Mouse (Mus musculus): ENCODE measurements at regions not wholly inside any gene's neighbourhood (a gene's known extent, or its start where the extent isn't known, plus 50 kb on each side); places are given as distances from the start of the nearest gene placed in this dataset.

- peak; percentile 44 for ATAC-seq (replicated peaks; ENCODE audit: poor library complexity)
These were observed 174.4 kb upstream of the Klf12 start for GRCm38 (mm10) chr14:100458727-100459447.

GRCm38 (mm10) chr14:100457870-100458726, 173.6 kb upstream of the Klf12 start:
- ATAC-seq (replicated peaks; ENCODE audit: poor library complexity) = no peak

GRCm38 (mm10) chr14:100446130-100446529, 161.7 kb upstream of the Klf12 start:
- no peak for ATAC-seq (replicated peaks; ENCODE audit: poor library complexity)

GRCm38 (mm10) chr14:100444848-100445247, 160.4 kb upstream of the Klf12 start:
- ATAC-seq (replicated peaks; ENCODE audit: poor library complexity) = no peak

GRCm38 (mm10) chr14:100444099-100444498, 159.6 kb upstream of the Klf12 start:
- no peak for ATAC-seq (replicated peaks; ENCODE audit: poor library complexity)

- ATAC-seq (replicated peaks; ENCODE audit: poor library complexity) = no peak
These were observed 153.1 kb upstream of the Klf12 start for GRCm38 (mm10) chr14:100437552-100437951.

GRCm38 (mm10) chr14:100429662-100430061, 145.2 kb upstream of the Klf12 start:
- no peak for ATAC-seq (replicated peaks; ENCODE audit: poor library complexity)

GRCm38 (mm10) chr14:100426399-100426798, 141.9 kb upstream of the Klf12 start:
- ATAC-seq (replicated peaks; ENCODE audit: poor library complexity) = no peak

- no peak for ATAC-seq (replicated peaks; ENCODE audit: poor library complexity)
These were observed 139.3 kb upstream of the Klf12 start for GRCm38 (mm10) chr14:100423790-100424189.

- no peak for ATAC-seq (replicated peaks; ENCODE audit: poor library complexity)
These were observed 137.2 kb upstream of the Klf12 start for GRCm38 (mm10) chr14:100421666-100422065.

- ATAC-seq (replicated peaks; ENCODE audit: poor library complexity) = peak; percentile 66
These were observed 130.6 kb upstream of the Klf12 start for GRCm38 (mm10) chr14:100415099-100415498.

GRCm38 (mm10) chr14:100412211-100412610, 127.7 kb upstream of the Klf12 start:
- no peak for ATAC-seq (replicated peaks; ENCODE audit: poor library complexity)

- no peak for ATAC-seq (replicated peaks; ENCODE audit: poor library complexity)
These were observed 112.7 kb upstream of the Klf12 start for GRCm38 (mm10) chr14:100397191-100397590.

- ATAC-seq (replicated peaks; ENCODE audit: poor library complexity) = no peak
These were observed 90.9 kb upstream of the Klf12 start for GRCm38 (mm10) chr14:100375218-100375983.

GRCm38 (mm10) chr14:100374494-100375217, 90.2 kb upstream of the Klf12 start:
- no peak for ATAC-seq (replicated peaks; ENCODE audit: poor library complexity)

- ATAC-seq (replicated peaks; ENCODE audit: poor library complexity) = peak; percentile 68
These were observed 81.9 kb upstream of the Klf12 start for GRCm38 (mm10) chr14:100366234-100366864.

- ATAC-seq (replicated peaks; ENCODE audit: poor library complexity) = no peak
These were observed 78.3 kb upstream of the Klf12 start for GRCm38 (mm10) chr14:100362786-100363185.

GRCm38 (mm10) chr14:100361346-100362029, 77.0 kb upstream of the Klf12 start:
- ATAC-seq (replicated peaks; ENCODE audit: poor library complexity) = no peak

- ATAC-seq (replicated peaks; ENCODE audit: poor library complexity) = no peak
These were observed 75.4 kb upstream of the Klf12 start for GRCm38 (mm10) chr14:100359881-100360280.

GRCm38 (mm10) chr14:100357131-100357530, 72.7 kb upstream of the Klf12 start:
- no peak for ATAC-seq (replicated peaks; ENCODE audit: poor library complexity)

Data from megakaryocyte progenitor cell, adult 5-6 weeks (primary cell).